Mouse (Mus musculus): ENCODE measurements around the gene Crebl2.

- TF ChIP-seq GATA1 (IDR thresholded peaks at IDR 0.05; ENCODE audit: borderline replicate concordance, low read length) (no peak), FLI1 (IDR thresholded peaks at IDR 0.05; ENCODE audit: low read length) (no peak)
Measured at GRCm38 (mm10) chr6:134806130-134806529, 23.8 kb upstream of the Crebl2 start.
